Mouse (Mus musculus): ENCODE results near the gene Olfr435.

The Olfr435 gene

DNA sequence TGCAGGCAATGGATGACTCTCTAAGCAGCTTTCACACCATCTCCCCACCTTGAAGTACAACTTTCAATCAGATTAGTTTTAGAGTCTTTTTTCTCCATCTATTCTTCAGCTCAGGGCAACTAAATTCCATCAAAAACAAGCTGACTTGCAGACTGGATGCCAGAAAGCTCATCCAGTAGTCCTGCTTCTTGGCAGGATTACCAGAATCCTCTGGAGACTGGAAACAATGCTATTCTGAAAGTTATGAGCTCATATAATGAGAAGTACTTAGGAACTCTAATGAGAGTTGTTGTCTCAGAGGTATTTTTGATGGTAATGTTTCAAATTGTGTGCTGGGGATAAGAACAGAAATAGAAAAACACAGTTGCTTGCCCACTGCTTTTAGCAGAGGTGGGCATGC is at the start of gene Olfr435:
Gene Olfr435 (plus strand): TSS at position 366 of the 400 bp plus-strand sequence.
- DNase-seq (ENCODE audit: low read depth, low spot score), result peak; percentile 25

GRCm38 (mm10) chr6:43159502-43159901 is 37.4 kb upstream of the Olfr435 start:
- peak; percentile 76 for DNase-seq (ENCODE audit: low read depth, low spot score)

GRCm38 (mm10) chr6:43162982-43163381 is 34.0 kb upstream of the Olfr435 start, which contains the start of gene Olfr437:
Gene Olfr437 (plus strand): TSS chr6:43163282.
- no peak for DNase-seq (ENCODE audit: low read depth, low spot score)

GRCm38 (mm10) chr6:43167246-43167645 is 29.7 kb upstream of the Olfr435 start:
- DNase-seq (ENCODE audit: low read depth, low spot score), result peak; percentile 60

DNA sequence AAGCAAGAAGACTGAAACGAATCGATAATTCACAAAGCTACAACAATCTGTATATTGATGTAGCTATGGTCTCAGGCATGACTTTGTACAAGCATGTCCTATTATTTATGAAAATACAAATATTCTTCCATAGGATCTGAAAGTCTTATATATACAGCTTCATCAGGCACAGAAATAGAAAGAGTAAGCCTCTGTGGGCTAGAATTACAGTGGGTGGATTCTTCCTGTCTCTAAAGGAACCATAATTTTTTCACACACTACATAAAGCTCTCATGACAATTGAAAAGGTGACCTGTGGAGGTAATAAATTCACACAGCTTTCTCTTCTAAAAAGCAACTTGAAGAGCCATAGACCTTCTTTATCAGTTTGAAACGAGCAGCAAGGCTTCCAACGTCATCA is 25.1 kb upstream of the Olfr435 start, which contains the start of gene Olfr13:
Gene Olfr13 (plus strand): TSS at position 301 of the 400 bp plus-strand sequence.
- no peak for DNase-seq (ENCODE audit: low read depth, low spot score)

GRCm38 (mm10) chr6:43178129-43178528 is 18.8 kb upstream of the Olfr435 start:
- no peak for DNase-seq (ENCODE audit: low read depth, low spot score)

- peak; percentile 31 for DNase-seq (ENCODE audit: low read depth, low spot score)
These were observed 18.1 kb upstream of the Olfr435 start for GRCm38 (mm10) chr6:43178584-43179501.

DNA sequence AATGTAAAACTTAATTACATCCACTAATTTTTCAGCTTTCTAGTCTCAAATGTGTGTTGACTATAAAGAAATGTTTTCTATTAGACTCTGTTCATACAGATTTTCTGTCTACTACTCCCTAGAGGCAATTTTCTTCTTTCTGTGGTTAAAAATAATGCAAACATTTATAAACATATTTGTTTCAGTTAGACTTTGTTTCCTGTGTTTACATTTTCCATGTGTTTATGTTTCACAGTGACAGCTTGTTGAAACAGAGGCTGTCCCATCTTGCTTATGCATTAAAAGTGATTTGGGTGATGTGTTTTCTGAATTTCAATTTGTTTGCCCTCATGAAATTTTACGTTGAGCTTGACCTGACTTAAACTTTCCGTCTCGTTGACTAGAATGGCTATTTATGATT is 6.0 kb upstream of the Olfr435 start:
- no peak for DNase-seq (ENCODE audit: low read depth, low spot score)

GRCm38 (mm10) chr6:43198094-43198493 is 1.1 kb downstream of the Olfr435 start:
- no peak for DNase-seq (ENCODE audit: low read depth, low spot score)

DNA sequence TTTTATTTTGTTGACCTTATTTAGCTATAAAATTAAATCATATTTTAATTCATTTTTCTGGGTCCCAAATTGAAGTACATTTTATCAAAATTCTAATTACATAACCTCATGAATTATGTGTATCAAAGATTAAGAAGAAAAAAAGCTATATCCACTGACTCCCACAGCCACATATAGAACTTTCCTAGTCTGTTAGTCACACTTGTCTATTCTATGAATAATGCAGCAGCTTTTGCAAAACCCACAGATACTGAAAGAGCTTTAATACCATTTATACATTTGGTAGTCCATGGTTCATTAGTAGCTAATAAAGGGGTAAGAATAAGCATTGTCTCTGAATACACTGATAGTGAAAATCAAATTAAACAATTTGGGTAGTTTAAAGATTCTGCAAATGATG is 5.8 kb downstream of the Olfr435 start:
- DNase-seq (ENCODE audit: low read depth, low spot score), result no peak

DNA sequence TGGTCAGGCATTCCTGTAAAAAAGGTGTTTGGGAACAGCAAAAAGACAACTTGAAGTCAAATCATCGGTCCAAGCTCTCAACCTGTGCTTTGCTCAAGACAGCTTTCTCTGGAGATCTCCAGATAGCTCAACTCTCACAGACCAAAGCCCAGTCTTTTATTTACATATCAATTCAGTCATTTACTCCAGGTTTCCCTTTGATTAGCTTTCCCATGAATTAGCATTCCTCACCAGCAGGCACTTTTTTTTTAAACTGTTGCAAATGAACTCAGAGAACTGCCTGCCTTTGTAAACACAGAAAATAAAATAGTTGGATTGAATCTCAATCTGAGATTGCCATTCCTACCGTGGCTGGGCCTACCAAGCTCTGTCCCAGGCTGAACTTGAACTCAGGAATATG is 8.4 kb downstream of the Olfr435 start:
- no peak for DNase-seq (ENCODE audit: low read depth, low spot score)

DNA sequence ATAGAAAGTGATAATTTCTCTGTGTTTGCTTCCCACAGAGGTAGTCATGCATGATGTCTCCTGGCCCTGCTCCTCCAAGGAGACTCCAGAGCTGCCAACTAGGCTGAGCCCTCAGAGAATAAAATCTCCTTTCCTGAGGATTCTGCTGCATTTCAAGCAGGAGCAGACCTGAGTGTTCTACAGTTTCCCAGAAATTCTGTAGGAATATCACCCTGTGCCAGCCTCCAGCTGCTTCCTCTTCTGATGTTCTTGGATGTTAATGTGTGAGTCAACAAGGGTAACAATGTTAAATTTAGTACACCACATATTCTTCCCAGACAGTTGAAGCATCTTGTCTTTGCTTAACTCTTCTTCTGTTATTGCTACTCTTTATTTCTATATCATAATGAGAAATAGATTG is 15.9 kb downstream of the Olfr435 start, which contains the start of gene Olfr434:
Gene Olfr434 (plus strand): TSS at position 149 of the 400 bp plus-strand sequence.
- DNase-seq (ENCODE audit: low read depth, low spot score), result peak; percentile 84

DNA sequence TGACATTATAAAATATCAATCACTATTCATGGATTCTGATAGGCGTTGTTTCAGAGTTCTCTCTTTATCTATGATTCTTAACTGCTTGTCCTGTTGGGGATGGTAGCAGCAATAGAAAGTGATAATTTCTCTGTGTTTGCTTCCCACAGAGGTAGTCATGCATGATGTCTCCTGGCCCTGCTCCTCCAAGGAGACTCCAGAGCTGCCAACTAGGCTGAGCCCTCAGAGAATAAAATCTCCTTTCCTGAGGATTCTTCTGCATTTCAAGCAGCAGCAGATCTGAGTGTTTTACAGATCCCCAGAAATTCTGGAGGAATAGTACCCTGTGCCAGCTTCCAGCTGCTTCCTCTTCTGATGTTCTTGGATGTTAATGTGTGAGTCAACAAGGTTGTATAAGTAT is 34.3 kb downstream of the Olfr435 start, which contains the start of gene Olfr47:
Gene Olfr47 (plus strand): TSS at position 275 of the 400 bp plus-strand sequence.
- DNase-seq (ENCODE audit: low read depth, low spot score), result peak; percentile 37

DNA sequence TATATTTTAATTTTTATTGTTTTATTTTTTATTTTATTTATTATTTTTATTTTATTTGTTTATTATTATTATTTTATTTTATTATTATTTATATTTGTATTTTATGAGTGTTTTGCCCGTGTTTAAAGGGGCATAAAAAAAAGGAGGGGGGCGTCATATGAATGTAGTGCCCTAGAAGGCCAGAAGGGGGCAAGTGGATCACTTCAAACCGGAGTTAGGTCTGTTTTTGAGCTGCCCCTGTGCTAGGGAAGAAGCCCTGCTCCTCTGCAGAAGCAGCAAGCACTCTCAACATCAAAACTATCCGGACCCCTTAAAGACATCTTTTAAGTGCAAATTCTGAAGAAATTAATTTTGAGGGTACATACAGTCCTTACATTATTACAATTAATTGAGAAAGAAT is 45.1 kb downstream of the Olfr435 start:
- DNase-seq (ENCODE audit: low read depth, low spot score), result no peak

DNA sequence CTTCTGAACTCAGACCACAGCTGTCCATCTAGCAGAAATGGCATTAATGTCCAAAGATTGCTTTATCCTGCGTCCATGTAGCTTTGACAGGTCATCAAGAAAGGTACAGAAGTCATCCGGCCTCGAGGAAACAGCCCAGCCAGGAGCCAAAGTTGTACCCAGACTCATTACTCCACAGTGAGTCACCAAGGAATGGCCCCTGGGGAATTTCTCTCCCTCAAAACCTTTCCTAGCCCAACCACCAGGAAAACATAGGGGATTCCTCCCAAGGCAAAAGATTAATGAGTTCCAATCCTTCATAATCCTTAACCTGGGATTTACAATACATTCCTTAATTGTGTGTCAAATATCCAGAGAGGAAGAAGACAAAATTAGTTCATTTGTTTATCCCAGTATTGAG is 50.5 kb downstream of the Olfr435 start:
- no peak for DNase-seq (ENCODE audit: low read depth, low spot score)

DNA sequence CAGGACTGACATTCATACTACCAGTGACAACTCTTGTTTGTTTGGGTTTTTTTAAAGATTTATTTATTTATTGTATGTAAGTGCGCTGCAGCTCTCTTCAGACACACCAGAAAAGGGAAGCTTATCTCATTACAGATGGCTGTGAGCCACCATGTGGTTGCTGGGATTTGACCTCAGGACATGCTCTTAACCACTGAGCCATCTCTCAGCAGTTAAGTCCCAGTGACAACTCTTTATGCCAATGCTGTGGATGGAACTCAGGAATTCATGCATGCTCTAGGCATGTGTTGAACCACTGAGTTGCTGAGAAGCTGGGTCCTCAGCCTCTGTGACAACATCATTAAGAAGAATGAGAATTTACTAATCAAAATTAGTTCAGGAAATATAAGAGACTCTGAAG is 56.0 kb downstream of the Olfr435 start:
- no peak for DNase-seq (ENCODE audit: low read depth, low spot score)
